Mouse (Mus musculus) CH12.LX (cell line): Measurements from ENCODE around the gene Kdm1a. TPM values are rescaled to one million over a fixed set of nuclear protein-coding genes. Genes with fewer than 3 reads are reported as not detected.

Source experiments
- DNase-seq: peaks from one replicate; pipeline ENCODE4 v3.0.0-alpha.2; 2013; ENCODE audit errors: extremely low read depth
- H3K27ac ChIP-seq: 2 replicates; pipeline ENCODE4 v1.5.1; 2012; ENCODE audit warnings: low read depth, mild to moderate bottlenecking, control low read depth, moderate library complexity; ENCODE audit not compliant: insufficient read depth
- H3K27me3 ChIP-seq: replicated peaks from 2 replicates; pipeline ENCODE3; 2012; ENCODE audit warnings: inconsistent platforms
- H3K36me3 ChIP-seq, 2 experiments: replicated peaks in 1 of 2; 2 replicates each; pipeline versions ENCODE3 to v1.6.1; 2012; ENCODE audit warnings: inconsistent platforms in 1 of 2, low read length in 1 of 2, mild to moderate bottlenecking in 1 of 2, mixed read lengths in 1 of 2, moderate library complexity in 1 of 2; ENCODE audit not compliant: control insufficient read depth in 1 of 2, insufficient read depth in 1 of 2
- H3K4me1 ChIP-seq, 2 experiments: 2 replicates each; pipeline ENCODE4 v1.6.1; 2012; ENCODE audit warnings: inconsistent platforms in 1 of 2, moderate library complexity in 1 of 2; ENCODE audit not compliant: insufficient read depth in 2 of 2, control insufficient read depth in 1 of 2
- H3K4me2 ChIP-seq: 2 replicates; pipeline ENCODE4 v1.6.1; 2012; ENCODE audit warnings: low read depth, mild to moderate bottlenecking, control low read depth; ENCODE audit not compliant: poor library complexity, insufficient read depth, severe bottlenecking
- H3K4me3 ChIP-seq, 3 experiments: fragments of 150-350 bp in 1 of 3; sonication (generic) in 1 of 3; replicated peaks in 1 of 3; 2 replicates each; pipeline versions ENCODE3 to v1.5.1; 2011 to 2012; ENCODE audit warnings: low read depth in 2 of 3, low read length in 2 of 3, mild to moderate bottlenecking in 2 of 3, moderate library complexity in 2 of 3, control low read depth in 1 of 3, improper control_type of control experiment in 1 of 3, inconsistent platforms in 1 of 3, mixed read lengths in 1 of 3; ENCODE audit not compliant: poor library complexity in 1 of 3
- H3K79me2 ChIP-seq: replicated peaks from 2 replicates; pipeline ENCODE4 v1.6.1; 2012; ENCODE audit warnings: mild to moderate bottlenecking, moderate library complexity; ENCODE audit not compliant: control insufficient read depth, poor library complexity, insufficient read depth, severe bottlenecking; ENCODE audit errors: extremely low read depth
- H3K9ac ChIP-seq: 2 replicates; pipeline ENCODE4 v1.6.1; 2012; ENCODE audit warnings: low read depth, mild to moderate bottlenecking, control low read depth, moderate library complexity; ENCODE audit not compliant: insufficient read depth
- H3K9me3 ChIP-seq: replicated peaks from 2 replicates; pipeline ENCODE3; 2012; ENCODE audit warnings: low read length, inconsistent platforms, mixed read lengths
- CHD2 ChIP-seq: IDR thresholded peaks from 2 replicates; pipeline ENCODE4 v1.6.1; 2011; ENCODE audit warnings: low read length, improper control_type of control experiment
- CTCF ChIP-seq, 2 experiments: IDR thresholded peaks in 1 of 2; conservative IDR thresholded peaks in 1 of 2; 2 replicates each; pipeline ENCODE4 v1.5.1; 2011 to 2012; ENCODE audit warnings: low read depth in 2 of 2, low read length in 2 of 2, improper control_type of control experiment in 1 of 2, inconsistent platforms in 1 of 2, mild to moderate bottlenecking in 1 of 2, moderate library complexity in 1 of 2
- E2F4 ChIP-seq: IDR thresholded peaks from 2 replicates; pipeline ENCODE4 v1.6.1; 2011; ENCODE audit warnings: low read depth, low read length, improper control_type of control experiment; ENCODE audit not compliant: insufficient replicate concordance
- ELF1 ChIP-seq: IDR thresholded peaks from 2 replicates; pipeline ENCODE4 v1.6.1; 2014; ENCODE audit warnings: low read depth, mild to moderate bottlenecking, inconsistent platforms, low read length, improper control_type of control experiment
- EP300 ChIP-seq: IDR thresholded peaks from 2 replicates; pipeline ENCODE4 v1.6.1; 2011; ENCODE audit warnings: low read length, improper control_type of control experiment
- ETS1 ChIP-seq: conservative IDR thresholded peaks from 2 replicates; pipeline ENCODE4 v1.6.1; 2012; ENCODE audit warnings: low read depth, mild to moderate bottlenecking, inconsistent platforms, low read length, improper control_type of control experiment, moderate library complexity
- IRF4 ChIP-seq: IDR thresholded peaks from 2 replicates; pipeline ENCODE4 v1.6.1; 2014; ENCODE audit warnings: low read depth, mild to moderate bottlenecking, inconsistent platforms, low read length, improper control_type of control experiment
- JUN ChIP-seq: IDR thresholded peaks from 2 replicates; pipeline ENCODE4 v1.6.1; 2011; ENCODE audit warnings: low read depth, mild to moderate bottlenecking, low read length, improper control_type of control experiment, moderate library complexity; ENCODE audit not compliant: insufficient read depth
- KAT2A ChIP-seq: IDR thresholded peaks from 2 replicates; pipeline ENCODE4 v1.6.1; 2012; ENCODE audit warnings: low read length, improper control_type of control experiment, inconsistent platforms; ENCODE audit not compliant: insufficient replicate concordance
- MAFK ChIP-seq: IDR thresholded peaks from 2 replicates; pipeline ENCODE4 v1.6.1; 2011; ENCODE audit warnings: low read length, improper control_type of control experiment; ENCODE audit not compliant: insufficient replicate concordance
- MAZ ChIP-seq: IDR thresholded peaks from 2 replicates; pipeline ENCODE4 v1.6.1; 2012; ENCODE audit warnings: low read depth, mild to moderate bottlenecking, inconsistent platforms, low read length, improper control_type of control experiment, moderate library complexity
- MEF2A ChIP-seq: IDR thresholded peaks from 2 replicates; pipeline ENCODE4 v1.6.1; 2014; ENCODE audit warnings: low read depth, mild to moderate bottlenecking, inconsistent platforms, low read length, improper control_type of control experiment, borderline replicate concordance
- MXI1 ChIP-seq: IDR thresholded peaks from 2 replicates; pipeline ENCODE4 v1.6.1; 2011; ENCODE audit warnings: mild to moderate bottlenecking, low read depth, low read length, improper control_type of control experiment
- POLR2A ChIP-seq: IDR thresholded peaks from 2 replicates; pipeline ENCODE4 v1.6.1; 2011; ENCODE audit warnings: low read depth, mild to moderate bottlenecking, improper control_type of control experiment, low read length
- POLR2AphosphoS2 ChIP-seq: IDR thresholded peaks from 2 replicates; pipeline ENCODE4 v1.6.1; 2011; ENCODE audit warnings: low read depth, low read length, improper control_type of control experiment
- RCOR1 ChIP-seq: conservative IDR thresholded peaks from 2 replicates; pipeline ENCODE4 v1.6.1; 2012; ENCODE audit warnings: low read depth, mild to moderate bottlenecking, inconsistent platforms, low read length, improper control_type of control experiment
- SIN3A ChIP-seq: IDR thresholded peaks from 2 replicates; pipeline ENCODE4 v1.6.1; 2012; ENCODE audit warnings: low read length, improper control_type of control experiment, inconsistent platforms
- SMC3 ChIP-seq: IDR thresholded peaks from 2 replicates; pipeline ENCODE4 v1.6.1; 2011; ENCODE audit warnings: low read depth, low read length, improper control_type of control experiment
- TCF12 ChIP-seq: IDR thresholded peaks from 2 replicates; pipeline ENCODE4 v1.6.1; 2014; ENCODE audit warnings: low read depth, mild to moderate bottlenecking, inconsistent platforms, low read length, improper control_type of control experiment
- UBTF ChIP-seq: IDR thresholded peaks from 2 replicates; pipeline ENCODE4 v1.6.1; 2012; ENCODE audit warnings: low read depth, mild to moderate bottlenecking, inconsistent platforms, low read length, improper control_type of control experiment, moderate library complexity
- USF2 ChIP-seq: conservative IDR thresholded peaks from 2 replicates; pipeline ENCODE4 v1.6.1; 2011; ENCODE audit warnings: low read depth, low read length, improper control_type of control experiment
- ZKSCAN1 ChIP-seq: IDR thresholded peaks from 2 replicates; pipeline ENCODE4 v1.6.1; 2012; ENCODE audit warnings: low read depth, inconsistent platforms, low read length, improper control_type of control experiment, borderline replicate concordance
- ZMIZ1 ChIP-seq: IDR thresholded peaks from 2 replicates; pipeline ENCODE4 v1.6.1; 2012; ENCODE audit warnings: low read depth, mild to moderate bottlenecking, inconsistent platforms, low read length, improper control_type of control experiment
- ZNF384 ChIP-seq: IDR thresholded peaks from 2 replicates; pipeline ENCODE4 v1.6.1; 2012; ENCODE audit warnings: low read depth, low read length, improper control_type of control experiment, inconsistent platforms
- dilution Hi-C: fragments of 300-500 bp; cut with MboI; formaldehyde crosslinking; loops from 2 replicates; pipeline ENCODE4 v1.14.3; 2020; ENCODE audit warnings: low sequenced_read_pairs; ENCODE audit not compliant: extremely low pct_unique_long_range_greater_than_20kb, extremely low pct_ligation_motif_present
- in situ Hi-C: fragments of 300-500 bp; cut with MboI; formaldehyde crosslinking; loops from 3 replicates; pipeline ENCODE4 v1.14.3; 2019; ENCODE audit warnings: low sequenced_read_pairs, low pct_ligation_motif_present, low pct_unique_long_range_greater_than_20kb, mixed read lengths
- polyA plus RNA-seq: library from polyadenylated mRNA; unstranded; fragments of >175 nt; gene quantifications from 2 replicates; pipeline ENCODE4 v1.2.1, GENCODE M21; 2012; ENCODE audit warnings: low read depth; ENCODE audit not compliant: insufficient read length
- total RNA-seq, 2 experiments: library from RNA; depleted of rRNA; stranded (reverse); fragments of 300-350 nt in 1 of 2; fragments of >200 nt in 1 of 2; gene quantifications; 2 replicates each; pipeline ENCODE4 v1.2.3; 2012 to 2014

Kdm1a gene
- total and polyA plus RNA-seq, 3 experiments: 49.6 to 85.1 (median 69.4) TPM

GRCm38 (mm10) chr4:136637563-136638229 lies 35.2 kb upstream of the Kdm1a start:
- dilution Hi-C loops: no loop called here

GRCm38 (mm10) chr4:136636983-136637562 lies 34.5 kb upstream of the Kdm1a start:
- no peak overlapping the region for H3K9ac ChIP-seq
- no peak for DNase-seq
- no peaks in the 10 kb centered on the region for H3K79me2 ChIP-seq
- H3K9me3 ChIP-seq: peaks cover 14% of the 10 kb centered on the region
- H3K4me1 ChIP-seq: no peaks in the 10 kb centered on the region
- H3K4me2 ChIP-seq: no peak overlapping the region
- dilution Hi-C loops (no loop called here), in situ Hi-C loops (no loop called here)
- no peak overlapping the region for H3K27ac ChIP-seq
- H3K4me3 ChIP-seq: no peak overlapping the region
- H3K27me3 ChIP-seq: peaks cover 10% of the 10 kb centered on the region
- no peak for TF ChIP-seq SMC3
- no peak for TF ChIP-seq KAT2A
- TF ChIP-seq POLR2AphosphoS2: no peak
- no peak for TF ChIP-seq CTCF (conservative IDR thresholded peaks at IDR 0.05 in 1 of 2, IDR thresholded peaks at IDR 0.05 in 1 of 2; ENCODE audit: low read depth in 2 of 2, low read length in 2 of 2)
- TF ChIP-seq ZNF384: no peak
- TF ChIP-seq POLR2A: no peak
- no peak for TF ChIP-seq ZKSCAN1
- TF ChIP-seq MEF2A: no peak
- TF ChIP-seq IRF4: no peak
- no peak for TF ChIP-seq MAZ
- TF ChIP-seq MAFK: no peak
- TF ChIP-seq EP300: no peak
- TF ChIP-seq ZMIZ1: no peak
- no peak for TF ChIP-seq SIN3A
- TF ChIP-seq RCOR1: no peak
- TF ChIP-seq ELF1: no peak
- TF ChIP-seq, all 38 proteins: peak for 0
- H3K36me3 ChIP-seq: no peaks in the 10 kb centered on the region

More at GRCm38 (mm10) chr4:136637563-136638229, 35.2 kb upstream of the Kdm1a start:
- peaks cover 8% of the 10 kb centered on the region for H3K27me3 ChIP-seq
- H3K4me2 ChIP-seq: no peak overlapping the region
- no peak overlapping the region for H3K27ac ChIP-seq
- TF ChIP-seq ZNF384 (no peak), TCF12 (no peak), SMC3 (no peak), RCOR1 (no peak), MAFK (no peak), EP300 (no peak), ETS1 (no peak), E2F4 (no peak), USF2 (no peak), JUN (no peak), MXI1 (no peak), UBTF (no peak), CHD2 (no peak)
- no peaks in the 10 kb centered on the region for H3K4me1 ChIP-seq
- H3K9me3 ChIP-seq: peaks cover 14% of the 10 kb centered on the region
- no peak overlapping the region for H3K9ac ChIP-seq
- DNase-seq: no peak
- no peaks in the 10 kb centered on the region for H3K79me2 ChIP-seq
- H3K4me3 ChIP-seq: no peak overlapping the region
- in situ Hi-C loops: no loop called here
- H3K36me3 ChIP-seq: no peaks in the 10 kb centered on the region
